Mouse (Mus musculus): ENCODE results near the gene Cerk. TPM values are rescaled to one million over a fixed set of nuclear protein-coding genes. Genes with fewer than 3 reads are reported as not detected.

Cerk gene
- polyA plus RNA-seq, 2 experiments, result 18.0 to 20.4 TPM

DNA sequence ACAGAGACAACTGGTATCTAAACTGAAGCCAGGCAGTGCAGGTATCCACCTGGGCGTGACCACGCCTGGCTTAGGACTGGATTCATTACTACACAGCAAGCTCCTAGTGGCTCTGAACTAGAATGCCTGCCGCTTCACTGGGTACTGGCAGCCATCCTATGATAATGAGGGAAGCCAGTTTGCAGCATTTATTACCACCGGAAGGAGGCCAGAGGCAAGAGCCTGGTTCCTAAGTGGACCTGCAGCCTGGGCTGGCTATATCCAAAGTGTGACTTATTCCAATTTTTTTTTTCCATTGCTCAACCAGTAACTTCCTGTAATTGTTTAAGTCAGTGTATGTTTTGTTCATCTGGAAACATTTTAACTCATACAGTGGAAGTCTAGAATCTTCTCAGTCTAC, 20.4 kb upstream of the Cerk start:
- no peak overlapping the region for H3K4me2 ChIP-seq (replicated peaks; ENCODE audit: low read depth, low read length, severe bottlenecking)
- DNase-seq (ENCODE audit: low spot score) (no peak), ATAC-seq (ENCODE audit: low FRiP score, low read depth) (no peak)
- no peaks in the 10 kb centered on the region for H3K27me3 ChIP-seq (ENCODE audit: control insufficient read depth, insufficient read depth, low read length)
- TF ChIP-seq POLR2A (IDR thresholded peaks at IDR 0.05; ENCODE audit: borderline replicate concordance, extremely low read depth, insufficient read depth, insufficient read length), result no peak
- no peak overlapping the region for H3K27ac ChIP-seq (replicated peaks; ENCODE audit: low read depth, low read length)
- peaks cover 4% of the 10 kb centered on the region; the same call in 1 of the 2 replicates for H3K4me1 ChIP-seq (ENCODE audit: control insufficient read depth, insufficient read depth, low read length)
- H3K4me3 ChIP-seq (replicated peaks; ENCODE audit: low read length), result no peak overlapping the region
- H3K36me3 ChIP-seq (ENCODE audit: control insufficient read depth, insufficient read depth, low read length), result no peaks in the 10 kb centered on the region
- H3K9ac ChIP-seq (ENCODE audit: low read depth, low read length, severe bottlenecking), result no peak overlapping the region
- WGBS, result 66% methylated on average over 4 of the region's 4 CpGs
- H3K9me3 ChIP-seq (ENCODE audit: control insufficient read depth, low read length), result no peaks in the 10 kb centered on the region

DNA sequence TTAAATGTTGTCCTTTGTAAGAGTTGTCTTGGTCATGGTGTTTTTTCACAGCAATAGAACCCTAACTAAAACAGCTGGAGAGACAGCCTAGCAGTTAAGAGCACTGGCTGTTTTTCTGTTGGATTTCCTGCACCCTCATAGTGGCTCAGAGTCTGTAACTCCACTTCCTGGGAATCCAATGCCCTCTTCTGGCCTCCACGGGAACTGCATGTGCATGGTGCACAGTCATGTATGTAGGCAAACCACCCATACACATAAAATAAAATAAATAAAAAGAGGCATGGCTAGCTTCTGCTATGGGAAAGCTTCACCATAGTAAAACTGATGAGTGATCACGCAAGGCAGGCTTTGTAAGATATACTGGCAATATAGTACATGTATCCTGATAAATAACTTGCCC, 19.4 kb upstream of the Cerk start:
- Histone ChIP-seq H3K36me3 (ENCODE audit: control insufficient read depth, insufficient read depth, low read length) (no peaks in the 10 kb centered on the region), H3K9ac (ENCODE audit: low read depth, low read length, severe bottlenecking) (no peak overlapping the region), H3K4me1 (ENCODE audit: control insufficient read depth, insufficient read depth, low read length) (peaks cover 4% of the 10 kb centered on the region; the same call in 1 of the 2 replicates), H3K27me3 (ENCODE audit: control insufficient read depth, insufficient read depth, low read length) (no peaks in the 10 kb centered on the region), H3K9me3 (ENCODE audit: control insufficient read depth, low read length) (no peaks in the 10 kb centered on the region), H3K4me3 (replicated peaks; ENCODE audit: low read length) (no peak overlapping the region), H3K4me2 (replicated peaks; ENCODE audit: low read depth, low read length, severe bottlenecking) (no peak overlapping the region), H3K27ac (replicated peaks; ENCODE audit: low read depth, low read length) (no peak overlapping the region)
- no peak for TF ChIP-seq POLR2A (IDR thresholded peaks at IDR 0.05; ENCODE audit: borderline replicate concordance, extremely low read depth, insufficient read depth, insufficient read length)
- no peak for ATAC-seq (ENCODE audit: low FRiP score, low read depth)
- WGBS, result 52% methylated on average over 2 of the region's 2 CpGs
- DNase-seq (ENCODE audit: low spot score), result no peak

DNA sequence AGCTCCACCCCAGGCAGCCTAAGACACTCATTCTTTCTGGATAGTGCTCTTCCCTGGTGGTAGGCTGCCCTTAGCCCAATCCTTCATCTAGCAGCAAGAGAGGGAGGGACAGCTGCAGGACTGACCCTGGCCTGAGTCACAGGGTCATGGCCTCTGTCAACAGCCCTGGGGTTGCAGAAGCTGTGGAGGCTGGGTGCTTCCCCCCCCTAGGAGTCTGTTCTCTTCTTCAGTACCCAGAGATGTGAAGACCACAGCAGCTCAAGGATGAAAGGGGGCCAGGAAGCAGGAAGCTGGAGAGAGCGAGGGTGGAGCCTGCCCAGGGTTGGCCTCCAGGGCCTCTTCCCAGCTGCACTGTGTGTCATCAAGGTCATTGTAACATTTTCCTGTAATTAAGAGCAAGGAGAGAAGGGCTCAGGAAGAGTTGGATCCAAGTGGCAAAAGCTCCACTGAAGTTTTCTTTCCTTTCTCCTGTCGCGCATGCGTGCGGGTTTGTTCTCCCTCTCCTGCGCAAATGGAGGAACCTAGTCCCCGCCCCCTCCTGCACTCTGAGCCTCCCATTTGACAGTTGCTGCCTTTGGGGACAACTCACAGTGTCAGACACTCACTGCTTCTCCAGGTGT, 18.1 kb upstream of the Cerk start:
- TF ChIP-seq POLR2A (IDR thresholded peaks at IDR 0.05; ENCODE audit: borderline replicate concordance, extremely low read depth, insufficient read depth, insufficient read length), result no peak
- DNase-seq (ENCODE audit: low spot score) (peak; percentile 42), ATAC-seq (ENCODE audit: low FRiP score, low read depth) (no peak)
- Histone ChIP-seq H3K9ac (ENCODE audit: low read depth, low read length, severe bottlenecking) (no peak overlapping the region), H3K4me1 (ENCODE audit: control insufficient read depth, insufficient read depth, low read length) (peaks cover 4% of the 10 kb centered on the region; the same call in 1 of the 2 replicates), H3K4me2 (replicated peaks; ENCODE audit: low read depth, low read length, severe bottlenecking) (peak overlapping the region; percentile 15), H3K27me3 (ENCODE audit: control insufficient read depth, insufficient read depth, low read length) (no peaks in the 10 kb centered on the region), H3K27ac (replicated peaks; ENCODE audit: low read depth, low read length) (no peak overlapping the region), H3K9me3 (ENCODE audit: control insufficient read depth, low read length) (no peaks in the 10 kb centered on the region), H3K36me3 (ENCODE audit: control insufficient read depth, insufficient read depth, low read length) (no peaks in the 10 kb centered on the region), H3K4me3 (replicated peaks; ENCODE audit: low read length) (no peak overlapping the region)
- 42% methylated on average over 7 of the region's 7 CpGs for WGBS

DNA sequence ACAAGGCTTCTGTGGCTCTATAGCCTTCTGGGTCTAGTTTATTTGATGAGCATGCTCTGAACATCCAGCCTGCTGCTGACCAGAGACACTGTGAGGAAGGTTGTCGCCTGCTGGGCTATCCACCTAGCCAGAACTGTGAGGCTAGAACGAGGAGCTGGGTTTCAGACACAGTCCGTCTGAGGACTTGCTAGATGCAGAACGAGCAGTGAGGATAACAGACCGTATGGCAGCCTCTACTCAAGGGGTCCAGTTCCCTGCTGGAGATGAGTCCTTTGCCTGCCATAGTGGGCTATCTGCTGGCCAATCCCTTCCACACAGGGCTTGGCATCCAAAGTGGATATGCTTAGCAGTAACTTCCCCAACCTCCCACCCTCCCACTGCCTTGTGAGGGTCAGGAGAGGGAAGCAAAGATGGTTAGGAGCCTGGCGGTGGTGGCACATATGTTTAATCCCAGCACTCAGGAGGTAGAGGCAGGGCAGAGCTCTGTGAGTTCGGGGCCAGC, 17.4 kb upstream of the Cerk start:
- WGBS, result 79% methylated on average over 7 of the region's 7 CpGs
- Histone ChIP-seq H3K4me1 (ENCODE audit: control insufficient read depth, insufficient read depth, low read length) (peaks cover 4% of the 10 kb centered on the region; the same call in 1 of the 2 replicates), H3K9me3 (ENCODE audit: control insufficient read depth, low read length) (no peaks in the 10 kb centered on the region), H3K27ac (replicated peaks; ENCODE audit: low read depth, low read length) (no peak overlapping the region), H3K4me2 (replicated peaks; ENCODE audit: low read depth, low read length, severe bottlenecking) (no peak overlapping the region), H3K36me3 (ENCODE audit: control insufficient read depth, insufficient read depth, low read length) (no peaks in the 10 kb centered on the region), H3K9ac (ENCODE audit: low read depth, low read length, severe bottlenecking) (no peak overlapping the region), H3K27me3 (ENCODE audit: control insufficient read depth, insufficient read depth, low read length) (no peaks in the 10 kb centered on the region), H3K4me3 (replicated peaks; ENCODE audit: low read length) (no peak overlapping the region)
- no peak for DNase-seq (ENCODE audit: low spot score)
- no peak for TF ChIP-seq POLR2A (IDR thresholded peaks at IDR 0.05; ENCODE audit: borderline replicate concordance, extremely low read depth, insufficient read depth, insufficient read length)
- no peak for ATAC-seq (ENCODE audit: low FRiP score, low read depth)

DNA sequence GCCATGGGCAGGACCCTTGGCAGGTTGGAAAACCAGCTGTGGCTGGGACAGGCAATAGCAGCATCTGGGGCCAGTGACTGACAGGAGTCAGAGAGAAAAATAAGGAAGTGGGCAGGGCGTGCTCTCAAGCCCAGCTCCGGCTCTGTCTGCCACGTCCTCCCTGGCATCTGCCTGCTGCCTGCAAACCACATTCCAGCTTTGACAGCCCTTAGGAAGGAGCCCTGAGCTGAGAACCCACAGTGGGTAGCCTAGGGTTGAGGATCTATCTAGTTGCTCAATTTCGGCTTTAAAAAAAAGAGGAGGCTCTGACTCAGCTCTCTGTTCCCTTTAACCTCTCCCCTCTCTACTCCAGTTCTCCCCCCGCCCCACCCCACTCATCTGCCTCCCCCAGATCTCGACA, 16.7 kb upstream of the Cerk start:
- H3K4me1 ChIP-seq (ENCODE audit: control insufficient read depth, insufficient read depth, low read length), result peaks cover 4% of the 10 kb centered on the region; the same call in 1 of the 2 replicates
- no peak overlapping the region for H3K9ac ChIP-seq (ENCODE audit: low read depth, low read length, severe bottlenecking)
- no peaks in the 10 kb centered on the region for H3K9me3 ChIP-seq (ENCODE audit: control insufficient read depth, low read length)
- H3K27ac ChIP-seq (replicated peaks; ENCODE audit: low read depth, low read length), result no peak overlapping the region
- no peak for DNase-seq (ENCODE audit: low spot score)
- H3K27me3 ChIP-seq (ENCODE audit: control insufficient read depth, insufficient read depth, low read length), result no peaks in the 10 kb centered on the region
- H3K36me3 ChIP-seq (ENCODE audit: control insufficient read depth, insufficient read depth, low read length), result no peaks in the 10 kb centered on the region
- H3K4me3 ChIP-seq (replicated peaks; ENCODE audit: low read length), result no peak overlapping the region
- WGBS, result 40% methylated on average over 6 of the region's 6 CpGs
- no peak for ATAC-seq (ENCODE audit: low FRiP score, low read depth)
- no peak overlapping the region for H3K4me2 ChIP-seq (replicated peaks; ENCODE audit: low read depth, low read length, severe bottlenecking)
- TF ChIP-seq POLR2A (IDR thresholded peaks at IDR 0.05; ENCODE audit: borderline replicate concordance, extremely low read depth, insufficient read depth, insufficient read length), result no peak

All from limb, embryonic 14.5 days (tissue).